Mouse (Mus musculus) spleen, adult 12 weeks (tissue): Measurements from ENCODE around the gene Ecd.
A peak's percentile ranks its signal among the peaks of the same experiment; 100 is the strongest.

Experiments used
- DNase-seq: peaks from one replicate; pipeline ENCODE4 v3.0.0; 2022; ENCODE audit warnings: low spot score

Ecd gene

DNA sequence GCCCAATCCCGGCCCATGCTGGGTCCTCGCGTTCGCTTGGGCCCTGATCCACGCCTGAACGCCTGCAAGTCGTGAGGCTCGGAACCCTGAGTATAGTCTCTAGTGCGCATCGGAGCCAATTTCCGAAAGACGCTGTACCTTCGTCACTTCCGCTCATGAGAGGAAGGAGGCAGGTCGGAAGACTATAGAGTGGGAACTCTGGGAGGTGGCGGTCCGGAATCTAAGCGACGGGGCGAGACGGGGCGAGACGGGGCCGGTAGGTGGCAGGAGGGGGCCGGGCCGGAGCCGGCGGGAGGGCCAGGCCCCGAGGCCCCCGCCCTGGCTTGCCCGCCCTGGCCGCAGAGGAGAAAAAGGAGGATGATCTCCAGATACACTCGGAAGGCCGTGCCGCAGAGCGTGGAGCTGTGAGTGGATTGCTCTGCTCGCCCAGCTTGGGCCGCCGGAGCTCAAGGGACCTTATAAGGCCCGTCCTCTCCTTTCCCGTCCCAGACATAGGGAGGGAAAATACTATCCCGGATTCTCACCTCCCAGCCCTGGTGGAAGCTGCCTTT lies at the start of gene Ecd, which contains the start of gene Fam149b:
TSS of gene Ecd (minus strand) at position 131 of the 551 bp plus-strand sequence.
TSS of gene Fam149b (plus strand) at position 172 of the 551 bp plus-strand sequence.
- DNase-seq, result peak; percentile 89

DNA sequence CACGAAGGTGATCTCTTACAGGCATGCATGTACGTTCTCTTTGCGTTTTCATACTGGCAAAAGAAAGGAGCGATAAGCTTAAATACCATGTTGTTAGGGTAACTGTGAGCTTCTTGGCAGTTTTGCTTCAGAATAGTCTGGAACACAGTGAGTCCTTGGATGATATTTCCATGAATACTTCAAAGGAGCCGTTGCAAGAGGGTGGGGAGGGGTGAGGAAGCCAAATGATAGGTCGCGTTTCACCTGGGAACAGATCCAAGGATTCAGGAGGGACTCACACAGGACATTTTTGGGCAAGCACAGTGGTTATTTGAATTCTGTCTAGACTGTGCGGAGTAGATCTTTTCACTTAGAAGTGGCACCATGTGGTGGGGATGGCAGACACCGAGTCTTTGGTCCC lies 49.3 kb upstream of the Ecd start:
- no peak for DNase-seq

DNA sequence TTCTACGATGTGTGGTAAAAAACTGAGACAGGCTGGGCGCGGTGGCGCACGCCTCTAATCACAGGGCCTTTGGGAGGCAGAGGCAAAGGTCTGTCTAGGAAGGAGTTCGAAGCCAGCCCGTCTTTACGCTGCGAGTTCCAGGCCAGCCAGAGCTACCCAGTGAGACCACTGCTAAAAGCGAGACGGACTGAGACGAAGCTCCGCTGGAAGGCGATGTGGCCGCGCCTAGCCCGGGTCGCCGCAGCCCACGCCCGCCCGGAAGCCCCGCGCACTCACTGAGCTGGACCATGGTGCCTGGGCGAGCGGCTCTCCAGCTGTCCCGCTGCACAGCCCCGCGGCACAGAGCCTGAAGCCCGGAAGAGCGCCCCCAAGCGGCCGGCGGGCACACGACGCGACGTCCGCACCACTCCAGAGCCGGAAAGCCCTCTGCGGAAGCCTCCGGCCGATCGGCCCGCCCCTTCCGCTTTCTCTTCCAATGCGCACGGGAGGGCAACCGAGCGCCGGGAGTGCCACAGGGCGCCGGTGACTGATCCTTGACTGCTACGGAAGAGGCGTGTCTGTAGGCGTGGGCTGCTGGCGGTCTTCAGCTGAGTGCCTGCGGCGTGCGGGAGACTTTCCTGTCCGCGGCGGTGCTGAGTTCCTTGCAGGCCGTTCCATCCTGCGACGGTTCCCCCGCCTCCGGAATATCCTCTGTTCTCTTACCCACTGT lies 45.4 kb upstream of the Ecd start, which contains the start of gene Mrps16:
TSS of gene Mrps16 (minus strand) at position 430 of the 709 bp plus-strand sequence.
- peak; percentile 92 for DNase-seq

DNA sequence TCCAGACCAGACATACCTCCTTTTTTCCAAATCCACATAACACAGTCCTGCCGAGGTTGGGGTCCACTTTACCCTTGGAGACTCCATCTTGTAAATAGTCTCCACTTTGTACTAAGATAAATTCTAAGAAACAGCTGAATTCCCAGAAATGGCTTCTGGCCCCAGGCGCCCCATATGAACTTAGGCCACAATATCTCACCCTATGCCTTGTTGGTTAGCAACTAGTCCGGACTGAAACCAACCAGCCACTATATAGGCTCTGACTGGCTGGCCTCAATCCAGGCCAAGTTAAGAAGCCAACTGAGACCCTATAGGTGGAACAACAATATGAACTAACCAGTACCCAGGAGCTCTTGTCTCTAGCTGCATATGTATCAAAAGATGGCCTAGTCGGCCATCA lies 44.4 kb upstream of the Ecd start:
- no peak for DNase-seq

DNA sequence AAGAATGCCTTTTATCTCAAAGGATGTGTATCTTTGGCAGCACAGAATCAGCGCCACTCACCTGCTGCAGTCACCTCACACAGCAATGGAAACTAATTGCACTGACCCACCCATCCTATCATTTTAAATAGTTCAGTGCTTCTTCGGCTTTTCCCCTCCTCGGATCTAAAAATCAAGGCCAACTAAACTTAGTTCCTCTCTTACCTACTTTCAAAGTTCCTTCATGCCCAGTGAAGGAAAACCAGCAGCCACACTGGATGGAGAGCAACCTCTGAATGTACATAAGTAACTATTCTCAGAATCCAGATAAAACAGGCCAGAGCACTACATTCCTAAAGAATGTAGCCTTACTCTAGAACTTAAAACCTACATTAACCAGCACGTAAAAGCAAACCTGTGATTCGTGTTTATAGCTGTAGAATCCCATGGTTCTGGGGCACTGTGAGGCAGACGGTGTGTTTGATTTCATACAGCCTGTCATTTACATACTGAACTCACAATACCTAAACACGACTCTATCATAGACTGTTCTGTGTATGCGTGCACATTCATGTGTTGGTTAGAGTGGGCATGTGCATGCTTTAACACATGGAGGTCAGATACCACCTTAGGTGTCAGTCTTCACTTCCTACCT lies 41.6 kb upstream of the Ecd start:
- no peak for DNase-seq

DNA sequence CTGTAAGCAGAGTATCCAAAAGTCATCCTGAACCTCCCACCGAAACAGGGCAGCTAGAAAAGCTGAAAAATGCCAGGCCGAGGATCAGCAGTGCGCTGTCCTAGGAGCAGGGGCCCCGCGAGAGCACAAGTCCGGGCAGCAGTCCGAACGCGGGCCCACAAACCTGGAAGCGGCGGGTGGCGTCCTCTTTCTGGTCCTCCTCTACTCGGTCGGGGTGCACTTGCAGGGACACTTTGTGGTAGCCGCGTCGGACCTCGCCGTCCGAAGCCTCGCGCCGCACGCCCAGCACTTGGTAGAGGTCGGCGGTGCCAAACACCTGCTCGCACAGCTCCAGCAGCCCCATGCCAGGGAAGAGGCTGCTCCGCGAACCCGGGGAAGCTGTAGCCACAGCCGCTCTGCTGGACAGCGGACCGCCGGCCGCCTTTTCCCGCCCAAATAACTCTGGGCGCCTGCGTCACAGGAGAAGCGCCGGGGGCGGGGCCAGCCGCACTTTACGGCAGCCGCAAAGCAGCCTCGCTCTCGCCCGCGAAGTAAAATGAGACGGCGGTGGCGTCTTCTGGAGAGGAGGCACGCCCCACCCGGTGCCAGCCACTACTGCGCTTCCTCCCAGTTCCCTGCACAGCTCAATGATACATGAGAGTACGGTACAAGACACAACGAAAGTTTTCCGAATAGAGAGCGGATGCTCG lies 40.7 kb upstream of the Ecd start, which contains the start of gene Dnajc9:
TSS of gene Dnajc9 (minus strand) at position 470 of the 689 bp plus-strand sequence.
- peak; percentile 91 for DNase-seq

DNA sequence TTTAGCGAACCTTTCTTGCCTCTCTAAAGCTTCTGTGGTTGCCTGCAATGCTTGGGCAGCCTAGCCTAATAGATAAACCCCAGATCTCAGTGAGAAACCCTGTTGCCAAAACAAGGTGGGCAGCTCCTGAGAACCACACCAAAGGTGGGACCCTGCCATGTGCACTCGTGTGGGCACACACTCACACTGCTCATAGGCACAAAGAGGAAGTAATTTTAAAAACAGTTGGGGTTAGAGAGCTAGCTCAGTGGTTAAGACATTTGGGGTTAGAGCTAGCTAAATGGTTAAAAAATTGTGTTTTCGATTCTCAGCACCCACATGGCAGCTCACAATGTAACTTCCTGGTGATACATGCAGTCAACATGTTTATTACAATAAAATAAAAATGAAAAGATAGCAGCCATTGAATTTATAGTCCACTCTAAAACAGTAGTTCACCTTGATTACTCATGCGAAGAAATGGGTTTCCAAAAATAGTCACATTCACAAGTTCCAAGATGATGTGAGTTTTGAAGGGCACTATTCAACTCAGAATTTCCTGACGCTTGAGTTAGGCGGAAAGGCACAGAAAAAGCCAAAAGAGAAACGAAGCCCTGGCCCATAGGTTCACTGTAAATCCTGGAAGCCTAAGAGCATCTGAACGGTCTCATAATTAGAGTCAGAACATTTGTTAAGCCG lies 32.0 kb upstream of the Ecd start:
- DNase-seq, result peak; percentile 22

DNA sequence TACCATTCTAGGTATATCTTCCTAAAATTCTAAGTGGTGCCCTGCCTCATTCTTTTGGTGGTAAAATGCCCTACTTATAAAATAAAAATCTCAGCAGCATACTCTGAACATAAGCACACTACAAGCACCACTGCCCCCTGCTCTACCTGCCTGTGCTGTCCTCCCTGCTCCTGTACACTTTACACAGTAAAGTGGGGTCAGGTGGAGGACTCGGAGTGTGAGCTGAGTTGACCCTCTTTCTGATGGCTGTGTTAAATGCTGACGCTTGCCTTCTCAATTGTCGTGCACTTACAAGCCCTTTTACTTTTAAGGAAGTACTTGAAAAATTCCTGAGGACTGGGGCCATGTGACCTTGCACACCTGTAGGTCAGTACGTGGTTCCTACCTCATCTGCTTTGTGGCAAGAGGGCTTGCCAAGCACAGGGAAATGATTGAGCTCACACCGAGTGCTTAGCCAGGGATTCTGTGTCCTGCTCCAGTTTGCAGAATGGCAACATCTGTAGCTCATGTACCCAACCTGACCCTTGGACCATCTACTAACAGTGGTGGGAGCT lies 31.2 kb upstream of the Ecd start:
- DNase-seq, result no peak

DNA sequence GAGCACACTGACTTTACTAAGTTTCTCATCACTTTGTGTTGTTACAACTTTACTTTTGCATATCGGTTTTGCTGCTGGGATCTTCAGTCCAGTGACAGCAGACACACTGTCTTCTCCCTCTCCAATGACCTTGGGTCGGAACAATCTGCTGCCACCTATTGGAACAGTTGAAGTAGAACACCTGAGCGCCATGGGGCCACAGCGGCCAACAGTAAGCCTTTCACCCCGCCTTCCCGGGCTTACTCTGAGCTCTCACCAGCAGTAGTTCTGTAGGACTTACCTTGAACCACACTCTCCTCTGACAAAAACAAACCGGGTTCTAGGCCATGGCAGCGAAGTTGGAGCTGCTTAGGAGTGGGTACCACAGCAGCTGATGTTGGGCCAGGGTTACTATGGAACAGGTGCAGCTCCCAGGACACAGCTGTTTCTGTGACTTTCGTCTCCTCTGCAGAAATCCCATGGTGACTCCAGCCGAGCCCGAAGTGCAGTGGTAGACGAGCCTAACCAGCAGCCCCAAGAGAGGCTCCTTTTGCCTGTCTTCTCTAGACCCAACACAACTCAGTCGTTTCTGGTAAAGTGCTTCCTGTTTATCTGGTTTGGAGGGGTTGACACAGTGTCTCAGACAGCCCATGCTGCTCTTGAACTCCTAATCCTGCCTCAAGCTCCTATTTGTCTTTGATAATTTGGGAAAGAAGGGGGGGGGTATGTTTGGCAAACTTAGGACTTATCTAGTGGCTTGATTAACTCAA lies 30.6 kb upstream of the Ecd start:
- DNase-seq, result peak; percentile 61

DNA sequence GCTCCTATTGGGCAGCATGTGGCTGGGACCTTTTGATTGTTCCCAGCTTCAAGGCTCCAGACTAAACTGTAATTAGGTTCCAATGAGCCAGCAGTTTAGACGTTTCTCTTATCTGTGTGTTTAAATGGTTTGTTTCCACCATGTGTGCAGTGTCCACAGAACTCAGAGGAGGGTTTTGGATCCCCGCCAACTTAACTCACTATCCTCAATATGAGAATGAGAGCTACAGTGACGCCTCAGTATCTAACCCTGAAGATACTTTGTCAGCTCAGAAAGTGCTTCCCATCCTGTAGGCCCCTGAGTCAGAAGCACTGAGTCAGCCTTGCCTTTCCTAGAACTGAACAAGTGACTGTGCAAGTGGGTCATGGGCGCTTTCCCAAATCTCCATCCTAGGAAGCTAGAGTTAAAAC lies 29.2 kb upstream of the Ecd start:
- DNase-seq, result no peak

DNA sequence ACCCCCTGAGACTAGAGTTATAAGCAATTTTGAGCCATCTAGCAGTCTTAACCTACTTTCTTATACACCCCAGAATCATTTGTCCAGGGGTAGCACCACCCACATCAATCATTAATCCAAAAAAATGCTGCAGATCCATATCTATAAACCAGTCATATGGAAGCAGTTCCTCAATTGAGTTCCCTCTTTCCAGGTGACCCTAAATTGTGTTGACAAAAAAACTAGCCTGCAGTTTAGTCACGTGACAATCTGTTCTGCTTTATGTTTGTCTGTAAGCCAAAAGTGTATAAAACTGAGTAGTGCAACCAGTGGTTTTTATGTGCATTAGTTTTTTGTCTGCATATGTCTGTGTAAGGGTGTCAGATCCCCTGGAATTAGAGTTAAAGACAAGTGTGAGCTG lies 23.9 kb upstream of the Ecd start:
- DNase-seq, result no peak

DNA sequence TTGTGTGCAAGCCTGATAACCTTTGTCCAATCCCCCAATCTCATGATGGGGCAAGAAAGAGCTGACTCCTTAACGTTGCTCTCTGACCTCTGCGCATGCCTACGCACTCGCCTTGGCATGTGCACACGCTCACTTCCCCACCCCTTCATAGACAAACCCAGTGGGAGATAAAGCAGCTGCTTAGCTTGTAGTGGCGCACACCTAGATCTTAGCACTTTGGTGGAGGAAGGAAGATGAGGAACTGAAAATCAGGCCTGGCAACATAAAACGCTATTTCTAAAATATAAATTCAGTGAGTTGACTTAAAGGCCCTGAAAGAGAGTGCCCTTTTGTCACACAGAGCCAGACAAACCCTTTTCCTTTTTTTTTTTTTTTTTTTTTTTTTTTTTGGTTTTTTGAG lies 22.9 kb upstream of the Ecd start:
- peak; percentile 24 for DNase-seq

DNA sequence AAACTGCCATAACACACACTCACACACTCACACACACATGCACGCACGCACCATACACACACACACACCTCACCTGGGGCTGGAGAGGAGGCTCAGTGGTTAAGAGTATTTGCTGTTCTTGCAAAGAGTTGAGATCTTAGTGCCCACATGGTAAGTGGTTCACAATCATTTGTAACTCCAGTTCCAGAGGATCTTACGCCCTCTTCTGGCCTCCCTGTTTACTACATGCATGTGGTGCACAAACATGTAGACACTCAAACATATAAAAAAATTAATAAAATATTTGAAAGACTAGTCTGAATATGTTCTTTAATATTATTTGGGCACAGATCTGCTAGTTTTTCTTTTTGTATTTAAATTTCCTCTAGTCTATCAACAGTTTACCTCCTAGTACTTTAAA lies 20.4 kb upstream of the Ecd start:
- DNase-seq, result no peak

DNA sequence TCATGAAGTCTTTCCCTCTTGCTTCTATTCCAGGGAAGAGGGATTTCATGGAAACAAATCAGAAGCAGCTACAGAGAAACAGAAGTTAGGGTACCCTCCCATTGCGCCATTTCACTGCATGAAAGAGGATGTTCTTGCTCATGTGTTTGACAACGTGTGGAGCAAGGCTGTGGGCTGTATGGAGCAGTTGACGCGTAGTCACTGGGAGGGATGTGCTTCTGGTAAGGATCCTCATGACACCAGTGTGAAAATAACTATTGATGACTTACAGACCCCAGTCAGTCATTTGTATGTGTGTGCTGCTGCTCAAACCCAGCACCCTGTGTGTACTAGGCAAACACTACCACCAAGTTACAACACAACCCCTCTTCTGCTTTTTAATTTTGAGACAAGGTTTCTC lies 15.3 kb upstream of the Ecd start:
- no peak for DNase-seq

DNA sequence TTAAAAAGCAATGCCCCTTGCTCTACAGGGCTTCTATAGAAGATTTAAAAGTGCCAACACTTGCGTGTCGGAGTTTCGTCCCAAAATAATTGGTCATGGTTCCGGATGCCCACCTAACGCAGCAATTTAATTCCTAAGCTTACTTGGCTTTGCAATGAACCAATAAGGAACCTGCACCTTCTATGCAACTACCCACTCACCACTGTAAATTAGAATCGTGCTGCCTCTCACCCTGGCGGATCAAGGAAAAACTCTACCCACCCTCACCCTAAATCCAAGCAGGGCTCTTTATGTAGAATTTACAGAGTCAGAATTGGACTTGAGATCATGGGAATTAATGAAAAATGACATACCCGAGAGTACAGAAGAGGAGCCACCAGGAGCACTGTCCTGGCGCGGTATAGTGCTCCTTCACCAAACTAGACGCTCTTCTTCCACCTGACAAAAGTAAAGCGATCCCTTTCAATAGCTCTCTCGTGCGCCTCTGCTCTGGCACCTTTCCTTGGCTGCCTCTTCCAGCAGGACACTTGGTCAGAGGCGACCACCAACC lies 405 bp downstream of the Ecd start:
- no peak for DNase-seq

DNA sequence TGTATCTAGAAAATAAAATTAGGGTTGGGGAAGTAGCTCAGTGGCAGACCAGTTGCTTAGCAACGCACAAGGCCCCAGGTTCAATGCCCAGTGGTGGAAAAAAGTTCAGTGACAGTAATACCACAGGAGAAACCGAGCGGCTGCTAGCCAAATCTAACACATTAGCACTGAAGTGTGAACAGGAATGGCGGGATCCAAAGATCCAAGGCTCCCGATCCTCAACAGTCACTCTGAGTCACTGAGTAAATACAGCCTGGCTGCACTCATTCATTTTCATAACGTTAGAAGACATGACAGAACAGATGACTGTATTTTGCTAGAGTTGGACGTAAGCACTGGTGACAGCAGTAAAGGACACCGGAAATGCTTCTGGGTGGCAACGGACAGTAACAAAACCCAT lies 2.0 kb downstream of the Ecd start:
- DNase-seq, result no peak

DNA sequence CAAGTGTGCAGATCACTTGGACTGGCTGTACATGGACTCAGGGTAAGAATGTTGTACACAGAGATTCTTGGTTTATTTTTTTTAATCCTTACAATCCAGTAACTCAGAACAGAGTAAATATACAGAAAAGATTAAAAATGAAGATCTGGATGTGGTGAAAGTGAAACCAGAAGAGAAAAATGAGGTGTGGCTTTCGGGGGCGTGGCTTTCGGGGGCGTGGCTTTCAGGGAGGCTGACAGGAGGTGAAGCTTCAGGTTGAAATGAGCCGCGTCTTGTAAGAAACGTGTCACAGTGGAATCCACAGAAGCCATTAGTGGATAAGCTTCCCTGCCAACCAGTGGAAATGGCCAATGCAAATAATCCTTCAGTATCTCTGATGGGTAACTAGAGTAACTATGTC lies 7.1 kb downstream of the Ecd start:
- DNase-seq, result peak; percentile 60

DNA sequence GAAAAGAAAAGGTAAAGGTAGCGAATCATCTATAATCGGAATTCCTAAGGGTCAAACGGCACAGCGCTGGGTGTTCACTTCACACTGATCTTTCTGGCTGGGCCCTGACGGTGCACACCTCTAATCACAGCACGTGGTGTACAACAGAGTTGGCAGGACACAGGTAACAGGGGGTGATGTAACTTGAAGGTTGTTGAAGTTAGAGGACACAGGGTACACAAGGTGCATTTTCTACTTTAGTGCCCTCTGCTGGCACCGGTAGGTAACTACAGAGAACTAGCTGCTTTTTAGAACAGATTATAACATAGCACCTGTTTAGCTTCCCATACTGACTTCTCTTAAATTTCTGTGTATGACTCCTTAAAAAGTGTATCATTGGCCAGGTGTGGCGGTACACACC lies 7.8 kb downstream of the Ecd start:
- peak; percentile 14 for DNase-seq

DNA sequence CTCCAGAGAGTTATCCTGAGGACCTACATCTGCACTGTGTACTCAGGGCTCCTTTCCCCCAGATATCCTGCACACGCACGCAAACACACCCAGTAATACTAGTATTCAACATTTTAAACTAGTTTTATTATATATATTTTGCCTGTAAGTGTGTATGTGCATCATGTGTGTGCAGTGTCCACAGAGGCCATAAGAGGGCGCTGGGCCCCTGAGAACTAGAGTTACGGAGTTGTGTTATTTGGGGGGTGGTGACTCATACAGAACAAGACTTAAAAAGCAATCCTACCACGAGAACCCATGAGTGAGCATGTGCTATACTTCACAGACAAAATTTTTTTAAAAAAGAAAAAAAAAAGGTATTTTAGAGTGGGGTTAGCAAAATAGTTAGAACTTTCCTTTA lies 8.5 kb downstream of the Ecd start:
- no peak for DNase-seq

DNA sequence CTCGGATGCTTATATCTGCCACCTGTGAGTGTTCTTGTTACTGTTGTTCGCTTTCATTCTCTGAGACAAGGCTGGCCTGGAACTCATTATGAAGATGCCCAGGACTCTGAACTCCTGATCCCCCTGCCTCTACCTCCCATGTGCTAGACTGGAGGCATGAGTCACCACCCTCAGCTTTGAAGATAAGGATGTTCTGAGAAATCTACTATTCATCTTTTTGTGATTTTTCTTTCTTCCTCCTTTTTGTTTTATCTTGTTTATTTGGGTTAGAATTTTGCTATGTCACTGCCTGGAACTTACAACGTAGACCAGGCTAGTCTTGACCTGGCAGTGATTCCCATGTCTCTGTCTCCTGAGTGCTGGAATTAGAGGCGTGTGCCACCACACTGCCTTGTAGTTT lies 16.6 kb downstream of the Ecd start:
- no peak for DNase-seq

DNA sequence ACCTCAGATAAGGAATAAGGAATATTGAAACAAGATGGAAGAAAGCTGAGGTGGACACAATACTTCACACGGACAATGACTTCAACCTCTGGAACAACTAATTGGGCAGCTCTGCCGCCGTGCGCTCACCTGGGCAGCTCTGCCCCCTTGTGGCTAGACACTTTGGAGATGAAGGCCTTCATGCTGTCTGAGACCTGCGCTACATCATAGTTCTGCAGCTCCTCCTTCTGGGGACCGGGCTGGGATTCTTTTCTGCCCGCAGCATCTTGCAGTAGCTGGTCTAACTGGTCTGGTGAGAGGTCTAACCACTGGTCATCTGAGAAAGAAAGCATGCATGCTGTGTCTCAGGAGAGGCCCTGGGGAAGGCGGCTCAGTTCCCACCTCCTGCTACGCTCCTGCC lies 19.4 kb downstream of the Ecd start:
- no peak for DNase-seq
